ENCODE assay signal across 22 mouse cellular contexts in the genomic region with DNA sequence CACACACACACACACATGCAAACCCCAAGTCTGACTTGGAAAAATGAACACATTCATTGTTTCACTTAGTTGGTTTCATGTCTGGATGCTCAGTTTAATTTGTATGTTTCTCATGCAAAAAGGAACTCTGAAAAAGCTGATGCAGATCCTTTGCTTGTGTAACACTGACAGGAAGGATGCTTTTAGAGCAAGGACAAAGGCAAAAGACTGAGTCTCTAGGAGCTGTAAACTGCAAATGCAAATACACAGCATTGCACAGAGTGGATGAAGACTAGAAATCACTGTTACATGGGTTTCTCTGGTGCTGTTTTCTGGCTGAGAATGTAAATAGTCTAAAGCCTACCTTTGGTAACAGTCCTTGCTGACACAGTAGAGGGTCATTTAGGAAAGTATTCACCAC.
"Had no signal": no experiment of that assay in that cellular context is flagged by ENCODE, and none has a peak within 500 bp of the region (broad histone marks: within the 10 kb centered on the region; RNA-seq: fewer than 3 reads in every experiment).

No protein-coding gene starts in this region.

- H3K4me3 ChIP-seq: limb, embryonic 10.5 days; limb, embryonic 13.5 days; liver, embryonic 12.5 days; liver, embryonic 15.5 days; lung, embryonic 15.5 days; megakaryocyte, embryonic 14.5 days; midbrain, embryonic 10.5 days; neural tube, embryonic 12.5 days; neural tube, embryonic 15.5 days; stomach, embryonic 15.5 days had no signal

- H3K4me2 ChIP-seq: limb, embryonic 13.5 days; liver, embryonic 12.5 days; liver, embryonic 15.5 days; lung, embryonic 15.5 days; neural tube, embryonic 12.5 days; neural tube, embryonic 15.5 days; stomach, embryonic 15.5 days had no signal

- H3K9me3 ChIP-seq: limb, embryonic 10.5 days; limb, embryonic 13.5 days; liver, embryonic 12.5 days; liver, embryonic 15.5 days; lung, embryonic 15.5 days; megakaryocyte, embryonic 14.5 days; midbrain, embryonic 10.5 days; neural tube, embryonic 12.5 days; neural tube, embryonic 15.5 days; stomach, embryonic 15.5 days had no signal

- ATAC-seq: liver, embryonic 12.5 days had no signal

- H3K27ac ChIP-seq: kidney, postnatal 0 days; limb, embryonic 10.5 days; limb, embryonic 13.5 days; liver, embryonic 12.5 days; liver, embryonic 15.5 days; lung, embryonic 15.5 days; midbrain, embryonic 10.5 days; neural tube, embryonic 12.5 days; neural tube, embryonic 15.5 days; stomach, embryonic 15.5 days had no signal

- H3K36me3 ChIP-seq: limb, embryonic 10.5 days; limb, embryonic 13.5 days; liver, embryonic 12.5 days; liver, embryonic 15.5 days; lung, embryonic 15.5 days; midbrain, embryonic 10.5 days; neural tube, embryonic 12.5 days; neural tube, embryonic 15.5 days; stomach, embryonic 15.5 days had no signal

- H3K4me1 ChIP-seq: limb, embryonic 10.5 days; limb, embryonic 13.5 days; liver, embryonic 12.5 days; liver, embryonic 15.5 days; lung, embryonic 15.5 days; megakaryocyte, embryonic 14.5 days; midbrain, embryonic 10.5 days; neural tube, embryonic 12.5 days; neural tube, embryonic 15.5 days; stomach, embryonic 15.5 days had no signal

- H3K27me3 ChIP-seq: limb, embryonic 13.5 days; liver, embryonic 12.5 days; liver, embryonic 15.5 days; lung, embryonic 15.5 days; megakaryocyte, embryonic 14.5 days; neural tube, embryonic 12.5 days; neural tube, embryonic 15.5 days; stomach, embryonic 15.5 days had no signal

- H3K9ac ChIP-seq: limb, embryonic 13.5 days; liver, embryonic 12.5 days; liver, embryonic 15.5 days; lung, embryonic 15.5 days; neural tube, embryonic 12.5 days; neural tube, embryonic 15.5 days; stomach, embryonic 15.5 days had no signal

- DNase-seq: kidney, adult 2 months; kidney, postnatal 25 days; layer of hippocampus, postnatal 36 days; liver; lung, adult 18-20 months; lung, postnatal 10 days; lung, postnatal 36 days; right cerebral cortex, postnatal 14 days; right cerebral cortex, postnatal 4 days; spleen, adult 18-20 months; thymus, postnatal 36 days had no signal
